Mouse (Mus musculus): ENCODE measurements around the gene Steap2.

DNA sequence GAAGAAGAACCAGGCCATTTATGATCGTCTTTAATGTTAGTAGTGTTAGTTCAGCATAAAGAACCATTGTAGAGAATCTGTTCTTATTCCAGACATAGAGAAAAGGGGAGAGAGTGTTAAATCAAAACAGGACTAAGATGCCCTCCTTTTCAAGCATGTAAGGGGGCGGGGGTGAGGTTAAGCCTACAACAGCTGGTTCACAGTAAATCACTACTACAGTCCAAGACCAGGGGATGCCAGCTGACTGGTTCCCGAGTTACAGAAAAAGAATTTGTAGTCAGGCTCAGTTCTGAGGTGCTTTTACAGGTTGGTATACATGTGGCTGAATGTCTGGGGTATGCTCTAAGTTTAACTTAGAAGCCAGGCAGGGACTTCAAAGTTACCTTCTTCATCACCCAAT lies 18.3 kb downstream of the Steap2 start:
- TF ChIP-seq CTCF (IDR thresholded peaks at IDR 0.05; ENCODE audit: borderline replicate concordance, insufficient read depth, low read depth, low read length) (no peak), POLR2A (IDR thresholded peaks at IDR 0.05; ENCODE audit: borderline replicate concordance, insufficient read depth, low read length) (no peak)

Data from cerebellum, adult 2 months (tissue).